Mouse (Mus musculus) heart, embryonic 14.5 days (tissue): ENCODE data around the gene Adamtsl2. TPM values are rescaled to one million over a fixed set of nuclear protein-coding genes. Genes with fewer than 3 reads are reported as not detected.

ENCODE experiments used
- ATAC-seq: fragments of 200-750 bp; cut with Nextera tagmentation; 2 replicates; pipeline ENCODE4 v1.8.0; 2017; ENCODE audit warnings: low read depth, moderate TSS enrichment; ENCODE audit not compliant: insufficient number of reproducible peaks, insufficient read depth, low FRiP score
- H3K27ac ChIP-seq, 2 experiments: fragments of 200-500 bp in 1 of 2; fragments of 300-500 bp in 1 of 2; sonication (generic) in 1 of 2; replicated peaks in 1 of 2; 2 replicates each; pipeline ENCODE4 v1.5.1; 2012 to 2014; ENCODE audit warnings: low read depth in 2 of 2, low read length in 2 of 2, control low read depth in 1 of 2, mild to moderate bottlenecking in 1 of 2, mixed read lengths in 1 of 2; ENCODE audit not compliant: control insufficient read depth in 1 of 2, insufficient read depth in 1 of 2
- H3K27me3 ChIP-seq: fragments of 300-500 bp; sonication (generic); 2 replicates; pipeline ENCODE4 v1.6.1; 2014; ENCODE audit warnings: mild to moderate bottlenecking, low read length, control low read depth; ENCODE audit not compliant: control insufficient read depth, insufficient read depth
- H3K36me3 ChIP-seq: fragments of 300-500 bp; sonication (generic); 2 replicates; pipeline ENCODE4 v1.6.1; 2014; ENCODE audit warnings: mild to moderate bottlenecking, control low read depth, low read length, mixed read lengths; ENCODE audit not compliant: control insufficient read depth, insufficient read depth
- H3K4me1 ChIP-seq, 2 experiments: fragments of 200-500 bp in 1 of 2; fragments of 300-500 bp in 1 of 2; sonication (generic) in 1 of 2; 2 replicates each; pipeline ENCODE4 v1.6.1; 2012 to 2014; ENCODE audit warnings: low read length in 2 of 2, control low read depth in 1 of 2, mixed read lengths in 1 of 2; ENCODE audit not compliant: control insufficient read depth in 2 of 2, insufficient read depth in 2 of 2
- H3K4me2 ChIP-seq: fragments of 300-500 bp; sonication (generic); 2 replicates; pipeline ENCODE4 v1.6.1; 2014; ENCODE audit warnings: mild to moderate bottlenecking, low read length
- H3K4me3 ChIP-seq, 2 experiments: fragments of 200-500 bp in 1 of 2; fragments of 300-500 bp in 1 of 2; sonication (generic) in 1 of 2; 2 replicates each; pipeline ENCODE4 v1.5.1; 2012 to 2014; ENCODE audit warnings: low read length in 2 of 2, mild to moderate bottlenecking in 2 of 2, control low read depth in 1 of 2, low read depth in 1 of 2, moderate library complexity in 1 of 2; ENCODE audit not compliant: control insufficient read depth in 1 of 2, insufficient read depth in 1 of 2
- H3K9ac ChIP-seq: fragments of 300-500 bp; sonication (generic); 2 replicates; pipeline ENCODE4 v1.6.1; 2014; ENCODE audit warnings: mild to moderate bottlenecking, low read length
- H3K9me3 ChIP-seq: fragments of 300-500 bp; sonication (generic); 2 replicates; pipeline ENCODE4 v1.6.1; 2016; ENCODE audit warnings: low read length, control low read depth; ENCODE audit not compliant: control insufficient read depth
- WGBS: fragments of 180-500 bp; shearing (Covaris S2); extraction: QIAGEN DNeasy Blood & Tissue Kit; methylation state at CpG from one replicate; pipeline ENCODE4 v1.1.7; 2014; 5-methylcytosine and 5-hydroxymethylcytosine counted together
- polyA plus RNA-seq: library from polyadenylated mRNA; unstranded; fragments of >200 nt; fragmentation: Nextera tagmentation; extraction: Ambion mirVana; gene quantifications from 2 replicates; pipeline ENCODE4 v1.2.1, GENCODE M21; 2014

Gene Adamtsl2
- polyA plus RNA-seq, 1 experiment from 2014 or later: 15.0 TPM

- Histone ChIP-seq H3K27ac (no peak overlapping the region), H3K4me3 (no peak overlapping the region), H3K9ac (no peak overlapping the region), H3K9me3 (no peaks in the 10 kb centered on the region), H3K4me2 (no peak overlapping the region), H3K36me3 (no peaks in the 10 kb centered on the region), H3K4me1 (peaks cover 36 to 50% of the 10 kb centered on the region in 2 experiments), H3K27me3 (no peaks in the 10 kb centered on the region)
- ATAC-seq: no peak
- 86% methylated on average over 4 of the region's 4 CpGs for WGBS
These were observed 43.9 kb downstream of the Adamtsl2 start for GRCm38 (mm10) chr2:27123121-27123520.

DNA sequence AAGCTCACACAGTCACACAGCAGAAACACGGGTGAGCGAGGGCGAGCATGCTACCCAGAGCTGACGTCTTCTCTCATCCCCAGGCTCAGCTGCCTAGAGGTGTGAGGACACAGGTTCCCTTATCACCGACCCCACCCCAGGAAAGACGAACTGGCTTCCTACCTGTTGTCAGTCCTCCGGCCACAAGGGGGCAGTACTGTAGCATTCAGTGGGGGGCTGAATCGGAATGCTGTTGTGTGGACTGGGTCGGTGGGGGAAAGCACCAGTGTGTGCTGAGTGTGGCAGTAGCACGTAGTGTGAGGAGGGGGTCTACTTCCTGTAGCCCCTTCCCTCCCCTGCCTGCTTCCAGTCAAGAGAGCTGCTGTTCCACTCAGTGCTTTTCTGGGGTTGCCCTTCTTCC lies 46.8 kb downstream of the Adamtsl2 start:
- Histone ChIP-seq H3K27me3 (no peaks in the 10 kb centered on the region), H3K4me2 (no peak overlapping the region), H3K27ac (no peak overlapping the region), H3K9ac (no peak overlapping the region), H3K4me3 (no peak overlapping the region), H3K36me3 (no peaks in the 10 kb centered on the region), H3K9me3 (no peaks in the 10 kb centered on the region), H3K4me1 (peaks cover 9 to 21% of the 10 kb centered on the region in 2 experiments)
- WGBS: 27% methylated on average over 10 of the region's 10 CpGs
- no peak for ATAC-seq

GRCm38 (mm10) chr2:27126496-27126895 lies 47.3 kb downstream of the Adamtsl2 start:
- Histone ChIP-seq H3K27ac (no peak overlapping the region), H3K9me3 (no peaks in the 10 kb centered on the region), H3K4me1 (peaks cover 5 to 16% of the 10 kb centered on the region in 2 experiments), H3K4me2 (no peak overlapping the region), H3K9ac (no peak overlapping the region), H3K36me3 (no peaks in the 10 kb centered on the region), H3K27me3 (no peaks in the 10 kb centered on the region), H3K4me3 (no peak overlapping the region)
- WGBS: 61% methylated on average over 4 of the region's 4 CpGs
- no peak for ATAC-seq

DNA sequence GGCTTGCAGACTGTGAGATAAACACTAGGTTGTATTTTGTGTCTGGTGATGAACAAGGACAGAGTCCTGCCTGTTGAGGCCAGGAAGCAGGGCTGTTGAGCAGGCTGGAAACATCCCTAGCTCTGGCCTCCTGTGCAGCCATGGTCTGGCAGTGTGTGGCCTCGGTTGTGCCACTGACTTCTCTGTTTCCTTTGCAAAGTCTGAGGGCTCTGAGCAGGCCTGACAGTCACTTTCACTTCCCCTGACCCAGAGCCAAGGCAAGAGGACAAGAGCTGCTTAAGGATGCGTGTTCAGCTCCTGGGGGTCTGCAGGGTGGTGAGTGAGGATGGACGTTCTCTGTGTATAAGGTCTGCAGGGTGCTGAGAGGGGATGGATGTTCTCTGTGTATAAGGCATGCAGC lies 49.8 kb downstream of the Adamtsl2 start:
- Histone ChIP-seq H3K27me3 (no peaks in the 10 kb centered on the region), H3K36me3 (no peaks in the 10 kb centered on the region), H3K4me3 (no peak overlapping the region), H3K9me3 (no peaks in the 10 kb centered on the region), H3K4me2 (no peak overlapping the region), H3K9ac (no peak overlapping the region), H3K27ac (no peak overlapping the region), H3K4me1 (peaks cover 0 to 8% of the 10 kb centered on the region in 2 experiments; a peak in 2 of 4 replicates)
- no peak for ATAC-seq
- 63% methylated on average over 3 of the region's 3 CpGs for WGBS

DNA sequence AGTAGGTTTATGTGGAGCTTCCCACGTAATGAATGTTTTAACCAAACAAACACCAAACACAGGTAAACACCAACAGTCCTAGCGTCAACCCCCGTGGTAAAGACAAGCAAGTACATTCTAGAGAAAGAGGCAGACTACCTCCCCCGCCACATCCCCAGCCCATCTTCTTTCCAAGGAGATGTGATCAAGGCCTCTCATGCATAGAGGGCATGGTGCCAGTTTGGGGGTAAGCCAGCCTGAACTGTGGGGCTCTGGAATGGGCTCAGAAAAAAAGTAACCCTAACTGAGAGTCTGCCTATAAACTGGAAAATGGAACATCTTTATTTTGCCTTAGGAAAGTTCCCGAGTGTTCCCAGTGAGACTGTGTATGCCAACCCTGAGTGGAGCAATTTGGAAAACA lies 56.8 kb downstream of the Adamtsl2 start:
- Histone ChIP-seq H3K27ac (no peak overlapping the region), H3K27me3 (peaks cover 25% of the 10 kb centered on the region), H3K9me3 (no peaks in the 10 kb centered on the region), H3K4me1 (no peaks in the 10 kb centered on the region), H3K9ac (no peak overlapping the region), H3K36me3 (no peaks in the 10 kb centered on the region), H3K4me3 (no peak overlapping the region), H3K4me2 (no peak overlapping the region)
- no peak for ATAC-seq
- 83% methylated on average over 5 of the region's 5 CpGs for WGBS

- Histone ChIP-seq H3K27me3 (peaks cover 29% of the 10 kb centered on the region), H3K9me3 (no peaks in the 10 kb centered on the region), H3K27ac (no peak overlapping the region), H3K9ac (no peak overlapping the region), H3K4me2 (no peak overlapping the region), H3K4me3 (no peak overlapping the region), H3K36me3 (no peaks in the 10 kb centered on the region), H3K4me1 (no peaks in the 10 kb centered on the region)
- no peak for ATAC-seq
- 69% methylated on average over 3 of the region's 3 CpGs for WGBS
These were observed 57.2 kb downstream of the Adamtsl2 start for GRCm38 (mm10) chr2:27136336-27136735.

- no peak overlapping the region for H3K9ac ChIP-seq
- WGBS: 64% methylated on average over 1 of the region's 1 CpGs
- H3K27me3 ChIP-seq: peaks cover 33% of the 10 kb centered on the region
- H3K4me2 ChIP-seq: no peak overlapping the region
- no peak overlapping the region for H3K4me3 ChIP-seq
- no peak overlapping the region for H3K27ac ChIP-seq
- H3K4me1 ChIP-seq: peaks cover 1% of the 10 kb centered on the region in 2 experiments; a peak in 2 of 4 replicates
- H3K36me3 ChIP-seq: no peaks in the 10 kb centered on the region
- no peak for ATAC-seq
- no peaks in the 10 kb centered on the region for H3K9me3 ChIP-seq
These were observed 57.6 kb downstream of the Adamtsl2 start for GRCm38 (mm10) chr2:27136789-27137188.

GRCm38 (mm10) chr2:27138356-27138755 lies 59.2 kb downstream of the Adamtsl2 start:
- no peak overlapping the region for H3K4me2 ChIP-seq
- no peak overlapping the region for H3K27ac ChIP-seq
- H3K36me3 ChIP-seq: no peaks in the 10 kb centered on the region
- no peak overlapping the region for H3K4me3 ChIP-seq
- peaks cover 2 to 7% of the 10 kb centered on the region in 2 experiments; a peak in 2 of 4 replicates for H3K4me1 ChIP-seq
- H3K27me3 ChIP-seq: peaks cover 48% of the 10 kb centered on the region
- H3K9ac ChIP-seq: no peak overlapping the region
- ATAC-seq: no peak
- no peaks in the 10 kb centered on the region for H3K9me3 ChIP-seq
- 50% methylated on average over 4 of the region's 4 CpGs for WGBS
